Mouse (Mus musculus): ENCODE measurements around the gene 9030612E09Rik.

- no peak for TF ChIP-seq POLR2A (IDR thresholded peaks at IDR 0.05; ENCODE audit: insufficient read length, low read depth)
- TF ChIP-seq MAX (IDR thresholded peaks at IDR 0.05; ENCODE audit: low read depth) = no peak
- no peak for TF ChIP-seq POLR2AphosphoS2 (IDR thresholded peaks at IDR 0.05; ENCODE audit: insufficient read length, low read depth)
- TF ChIP-seq E2F4 (IDR thresholded peaks at IDR 0.05; ENCODE audit: insufficient read depth) = no peak
- no peak for TF ChIP-seq MYOD1 (IDR thresholded peaks at IDR 0.05; ENCODE audit: control insufficient read depth in 1 of 3, insufficient read length in 2 of 3, low read depth in 2 of 3)
- no peak for TF ChIP-seq MYOG (IDR thresholded peaks at IDR 0.05; ENCODE audit: control insufficient read depth in 1 of 3, insufficient read depth in 1 of 3, insufficient read length in 2 of 3, low read depth in 2 of 3)
- no peak for TF ChIP-seq CEBPB (IDR thresholded peaks at IDR 0.05; ENCODE audit: insufficient read depth, poor library complexity, severe bottlenecking)
- no peak for TF ChIP-seq USF1 (IDR thresholded peaks at IDR 0.05; ENCODE audit: low read depth)
- no peak for TF ChIP-seq TCF12 (IDR thresholded peaks at IDR 0.05; ENCODE audit: insufficient read depth, poor library complexity, severe bottlenecking)
- TF ChIP-seq SRF (IDR thresholded peaks at IDR 0.05; ENCODE audit: control insufficient read depth, insufficient read length, low read depth) = no peak
- TF ChIP-seq TCF3 (IDR thresholded peaks at IDR 0.05; ENCODE audit: insufficient read length, low read depth) = no peak
These were observed 37.4 kb downstream of the 9030612E09Rik start for GRCm38 (mm10) chr10:43211866-43212265.

Measured in myocyte (in vitro differentiated cells).